Mouse (Mus musculus): ENCODE measurements at regions not wholly inside any gene's neighbourhood (a gene's known extent, or its start where the extent isn't known, plus 50 kb on each side); places are given as distances from the start of the nearest gene placed in this dataset.

DNA sequence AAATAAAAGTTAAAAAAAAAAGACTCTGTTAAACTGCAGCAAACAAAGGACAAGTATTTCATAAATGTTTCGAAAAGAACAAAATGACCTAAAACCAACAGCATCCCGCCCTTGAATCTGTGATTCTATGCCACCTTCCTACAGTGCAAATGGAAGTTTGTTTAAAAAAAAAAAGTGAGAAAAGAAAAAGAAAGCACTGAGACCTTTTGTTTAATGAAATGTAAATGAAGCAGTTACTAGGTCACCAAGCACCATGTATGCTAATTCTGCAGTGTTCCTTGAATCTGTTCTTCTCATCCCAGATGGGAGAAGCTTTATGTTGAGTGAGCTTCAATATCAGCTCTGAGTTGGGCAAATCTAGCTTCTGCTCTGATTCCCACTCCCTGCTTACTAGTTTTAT, 64.8 kb downstream of the Dnajb9 start:
- no peak for DNase-seq

GRCm38 (mm10) chr12:44139026-44139425, 71.1 kb downstream of the Dnajb9 start:
- DNase-seq: no peak

DNA sequence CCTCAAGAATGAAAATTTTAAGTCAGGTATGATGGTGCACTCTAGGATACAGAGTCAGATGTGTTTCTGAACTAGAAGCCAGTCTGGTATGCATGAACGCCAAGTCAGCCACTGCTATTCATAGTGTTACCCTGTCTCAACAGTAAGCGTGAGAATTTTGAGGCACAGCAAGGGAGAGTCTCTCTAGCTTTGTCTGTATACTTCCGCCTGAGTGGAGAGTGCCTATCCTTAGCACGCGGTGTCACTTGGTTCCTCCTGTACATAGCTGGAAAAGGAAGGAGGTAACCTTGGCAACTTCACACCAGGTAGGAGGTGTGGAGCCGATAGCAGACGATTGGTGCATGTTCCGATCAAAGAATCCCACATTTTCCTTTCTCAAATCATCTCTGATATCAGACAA, 81.3 kb downstream of the Dnajb9 start:
- no peak for DNase-seq

DNA sequence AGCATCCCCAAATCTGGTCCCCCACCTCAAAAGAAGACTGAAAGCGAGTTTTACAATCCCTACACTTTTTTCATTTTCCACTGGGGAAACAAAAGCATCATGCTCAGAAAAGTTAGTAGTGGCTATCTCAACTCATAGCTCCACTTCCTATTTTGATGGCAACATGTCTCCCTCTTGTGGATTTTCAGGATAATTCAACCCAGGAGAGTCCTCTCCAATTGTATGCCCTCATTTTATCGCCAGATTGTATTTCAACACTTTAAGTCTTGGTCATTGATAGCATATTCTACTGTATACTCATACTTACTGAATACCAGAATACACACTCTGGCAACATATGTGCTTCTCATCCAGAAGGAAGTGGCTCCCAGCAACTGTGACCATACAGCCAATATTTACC, 105.0 kb downstream of the Dnajb9 start:
- DNase-seq: no peak

DNA sequence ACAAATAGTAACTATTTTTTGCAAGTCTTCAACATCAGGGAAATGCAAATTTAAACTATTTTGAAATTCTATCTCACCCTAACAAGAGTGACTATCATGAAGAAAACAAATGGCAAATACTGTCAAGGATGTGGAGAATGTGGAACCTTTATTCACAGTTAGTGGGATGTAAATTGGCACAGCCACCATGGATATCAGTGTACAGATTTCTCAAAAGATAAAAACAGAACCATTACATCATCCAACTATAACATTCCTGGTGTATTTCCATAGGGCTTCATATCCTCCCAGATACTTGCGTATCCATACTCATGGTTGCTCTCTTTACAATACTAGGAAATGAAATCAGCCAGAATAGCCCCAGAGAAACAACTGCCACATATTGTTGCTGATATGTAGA, 110.9 kb downstream of the Dnajb9 start:
- no peak for DNase-seq

GRCm38 (mm10) chr12:44071766-44072165, 138.4 kb downstream of the Dnajb9 start:
- no peak for DNase-seq

DNA sequence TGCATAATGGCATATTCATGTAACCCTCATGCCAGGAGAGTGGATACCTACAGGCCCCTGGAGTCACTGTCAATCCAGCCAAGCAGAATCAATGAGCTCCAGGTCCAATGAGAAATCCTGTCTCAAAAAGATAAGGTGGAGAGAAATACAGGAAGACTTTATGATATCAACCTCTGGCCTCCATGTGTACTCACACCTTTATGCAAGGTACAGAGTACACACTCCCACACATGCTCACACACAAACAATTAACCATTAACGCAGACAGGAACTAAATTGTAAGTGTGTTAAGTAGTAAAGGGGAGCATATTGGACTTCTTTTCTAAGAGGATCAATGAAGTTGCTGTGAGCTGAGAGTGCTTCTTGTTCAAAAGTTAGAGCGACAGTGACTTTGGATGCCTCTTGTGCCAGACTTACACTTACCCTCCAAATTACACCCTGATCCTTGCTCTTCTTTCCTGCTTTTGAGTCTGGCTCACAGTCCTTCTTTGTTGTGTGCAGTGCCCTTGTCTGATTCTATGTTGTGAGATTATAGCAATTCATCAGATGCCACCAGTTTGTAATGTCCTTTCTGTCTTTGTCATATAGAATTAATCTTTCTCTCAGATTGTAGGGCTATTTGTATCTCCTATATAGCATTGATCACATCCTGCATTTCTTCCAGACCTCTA, 153.5 kb downstream of the Dnajb9 start:
- DNase-seq: no peak

GRCm38 (mm10) chr12:44045806-44046205, 164.3 kb downstream of the Dnajb9 start:
- peak; percentile 6 to 11 for DNase-seq

- peak; percentile 7 to 9 for DNase-seq
Observed at GRCm38 (mm10) chr12:44044388-44045105, 165.6 kb downstream of the Dnajb9 start.

DNA sequence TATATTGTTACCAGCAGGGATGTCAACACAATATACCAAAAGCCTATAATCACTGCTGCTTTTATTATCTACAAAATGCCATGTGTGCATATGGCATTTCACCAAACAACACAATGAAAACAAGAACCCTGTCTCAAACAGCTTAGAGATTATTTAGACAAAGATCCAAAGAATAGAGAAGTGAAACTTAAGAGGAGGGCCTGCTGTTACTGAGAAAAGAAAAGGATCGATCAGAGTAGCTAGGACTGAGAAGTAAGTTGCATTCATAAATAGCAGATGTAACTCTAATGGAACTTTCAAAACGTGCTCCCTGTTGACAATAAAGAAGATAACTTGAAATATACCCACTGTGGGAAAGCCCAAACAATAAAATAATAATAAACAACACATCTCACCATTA, 203.3 kb downstream of the Dnajb9 start:
- no peak for DNase-seq

DNA sequence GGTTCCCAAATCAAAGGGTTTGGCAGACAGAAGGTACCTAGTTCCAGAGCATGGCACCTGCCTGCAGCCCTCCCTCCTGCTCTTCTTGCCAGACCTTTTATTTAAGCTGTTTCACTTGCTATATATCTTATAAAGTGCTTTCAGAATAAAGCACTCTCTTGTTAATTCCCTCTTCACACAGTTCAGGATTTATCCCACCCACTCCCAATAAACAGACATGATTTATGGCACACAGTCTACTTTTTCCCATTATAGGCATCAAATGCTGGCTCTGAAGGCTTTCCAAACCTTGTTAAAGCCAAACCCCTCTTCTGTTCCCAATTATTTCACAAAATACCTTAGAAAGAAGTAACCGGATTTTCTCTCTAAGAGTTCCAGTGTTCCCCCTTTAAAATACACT, 226.6 kb downstream of the Dnajb9 start:
- no peak for DNase-seq

- no peak for DNase-seq
Observed at GRCm38 (mm10) chr12:43963973-43964372, 246.2 kb downstream of the Dnajb9 start.

- peak; percentile 14 to 16 for DNase-seq
Observed at GRCm38 (mm10) chr12:43962551-43963120, 247.5 kb downstream of the Dnajb9 start.

DNA sequence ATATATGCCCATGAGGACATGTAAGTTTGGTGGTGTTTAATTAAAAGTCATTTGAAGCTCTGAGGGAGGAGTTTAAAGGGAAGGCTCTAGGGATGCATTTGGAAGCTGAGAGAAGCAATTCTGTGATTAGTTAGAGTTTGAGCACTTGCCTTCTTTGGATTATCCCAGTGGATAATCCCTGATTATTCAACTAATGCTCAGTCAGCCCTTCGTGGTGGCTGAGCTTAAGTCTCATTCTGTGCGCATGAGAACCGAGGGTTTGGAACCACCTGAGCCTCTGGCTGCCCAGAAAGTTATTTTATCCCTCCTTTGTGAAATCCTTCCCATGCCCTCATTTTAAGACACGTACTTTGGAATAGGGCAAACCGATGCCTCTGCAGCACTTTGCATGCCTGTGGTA, 285.9 kb downstream of the Dnajb9 start:
- DNase-seq: no peak

DNA sequence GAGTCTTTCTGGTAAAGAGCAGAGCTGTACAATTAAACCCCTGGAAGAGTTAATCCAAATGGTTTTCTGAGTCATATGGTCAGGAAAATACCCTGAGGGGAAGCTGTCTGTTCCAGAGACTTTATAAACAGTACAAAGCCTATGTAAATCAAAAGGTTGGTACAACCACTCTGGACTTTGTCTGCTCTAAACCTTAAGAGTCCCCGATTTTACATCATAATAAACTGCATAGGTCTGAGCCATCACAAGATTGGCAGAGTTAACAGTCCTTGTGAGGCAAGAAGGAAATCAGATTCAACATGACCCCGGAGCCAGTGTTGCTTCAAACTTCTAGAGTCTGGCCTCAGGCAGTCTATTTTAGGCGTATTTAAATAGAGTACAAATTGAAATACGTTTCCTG, 289.7 kb downstream of the Dnajb9 start:
- DNase-seq: no peak

- no peak for DNase-seq
Observed at GRCm38 (mm10) chr12:43919114-43919513, 291.0 kb downstream of the Dnajb9 start.

- DNase-seq: no peak
Observed at GRCm38 (mm10) chr12:43916779-43917178, 293.3 kb downstream of the Dnajb9 start.

GRCm38 (mm10) chr12:43899273-43899672, 310.9 kb downstream of the Dnajb9 start:
- no peak for DNase-seq

DNA sequence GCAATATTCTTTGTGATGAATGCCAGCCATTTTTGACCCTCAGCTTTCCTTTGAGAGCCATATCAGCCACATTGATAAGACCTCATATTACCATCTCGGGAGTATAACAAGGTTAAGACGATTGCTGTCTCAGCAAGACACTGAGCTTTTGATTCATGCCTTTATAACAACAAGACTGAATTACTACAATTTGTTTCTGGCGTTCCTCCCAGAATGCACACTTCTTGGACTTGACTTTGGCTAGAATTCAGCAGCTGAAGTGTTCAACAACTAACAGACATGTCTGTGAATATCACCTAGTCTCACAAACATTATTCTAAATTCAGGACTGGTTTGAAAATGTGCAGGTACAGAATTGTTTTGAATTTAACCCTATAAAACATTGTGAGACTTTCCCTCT, 324.5 kb downstream of the Dnajb9 start:
- no peak for DNase-seq

DNA sequence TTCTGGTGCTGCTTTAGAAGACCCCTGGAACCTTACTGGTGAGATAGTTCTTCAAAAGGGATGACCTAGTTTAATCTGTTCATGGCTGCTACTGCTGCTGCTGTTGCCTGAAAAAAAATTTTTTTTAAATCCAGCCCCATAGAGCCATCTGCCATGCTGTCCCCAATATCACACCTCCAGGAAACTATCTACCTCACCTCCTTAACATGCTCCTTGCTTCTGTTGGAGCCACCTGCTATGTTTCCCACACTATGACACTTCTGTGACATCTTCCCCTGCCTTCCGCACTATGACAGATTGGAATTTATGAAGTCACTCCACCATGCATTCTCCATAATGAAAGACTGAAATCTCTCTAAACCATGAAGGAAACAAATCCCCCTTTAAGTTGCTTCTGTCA, 349.6 kb downstream of the Dnajb9 start:
- no peak for DNase-seq

- DNase-seq: no peak
Observed at GRCm38 (mm10) chr12:43856370-43856769, 353.8 kb downstream of the Dnajb9 start.

DNA sequence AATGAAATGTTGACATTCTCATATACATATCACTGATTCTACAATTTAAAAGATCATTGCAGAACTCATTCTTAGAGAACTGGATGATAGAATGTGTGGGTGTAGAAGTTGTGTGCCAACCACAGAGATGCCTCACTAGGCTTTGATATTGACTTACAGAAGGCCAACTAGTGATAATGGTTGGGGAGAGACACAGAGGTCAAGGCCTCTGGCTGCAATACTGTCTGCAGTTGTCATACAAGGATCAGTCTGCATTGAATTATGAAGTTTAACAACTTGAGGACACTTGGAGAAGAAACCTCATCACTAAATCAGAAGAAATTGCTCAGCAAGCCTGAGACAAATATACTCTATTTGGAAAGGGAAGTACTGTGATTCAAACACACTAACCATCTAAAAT, 357.9 kb downstream of the Dnajb9 start:
- DNase-seq: no peak

- DNase-seq: no peak
Observed at GRCm38 (mm10) chr12:43851264-43852009, 358.7 kb downstream of the Dnajb9 start.
